Mouse (Mus musculus) neural tube, embryonic 14.5 days (tissue): ENCODE data around the gene Shroom2. TPM values are rescaled to one million over a fixed set of nuclear protein-coding genes. Genes with fewer than 3 reads are reported as not detected.

Experiments
- ATAC-seq: fragments of 200-750 bp; cut with Nextera tagmentation; 2 replicates; pipeline ENCODE4 v1.8.0; 2017; ENCODE audit warnings: low read depth, mild to moderate bottlenecking, moderate TSS enrichment, moderate library complexity
- H3K27ac ChIP-seq: fragments of 300-500 bp; sonication (generic); 2 replicates; pipeline ENCODE4 v1.5.1; 2014; ENCODE audit warnings: low read depth, mild to moderate bottlenecking, control low read depth, low read length, moderate library complexity, mixed read lengths
- H3K27me3 ChIP-seq: fragments of 300-500 bp; sonication (generic); 2 replicates; pipeline ENCODE4 v1.6.1; 2014; ENCODE audit warnings: low read length; ENCODE audit not compliant: control insufficient read depth, insufficient read depth
- H3K36me3 ChIP-seq: fragments of 300-500 bp; sonication (generic); 2 replicates; pipeline ENCODE4 v1.6.1; 2014; ENCODE audit warnings: low read length, mixed read lengths; ENCODE audit not compliant: control insufficient read depth, insufficient read depth
- H3K4me1 ChIP-seq: fragments of 300-500 bp; sonication (generic); 2 replicates; pipeline ENCODE4 v1.6.1; 2014; ENCODE audit warnings: low read length; ENCODE audit not compliant: control insufficient read depth, insufficient read depth
- H3K4me2 ChIP-seq: fragments of 300-500 bp; sonication (generic); 2 replicates; pipeline ENCODE4 v1.6.1; 2014; ENCODE audit warnings: mild to moderate bottlenecking, low read depth, low read length, control low read depth
- H3K4me3 ChIP-seq: fragments of 300-500 bp; sonication (generic); 2 replicates; pipeline ENCODE4 v1.5.1; 2014; ENCODE audit warnings: low read depth, low read length, control low read depth, mixed read lengths
- H3K9ac ChIP-seq: fragments of 300-500 bp; sonication (generic); replicated peaks from 2 replicates; pipeline ENCODE4 v1.6.1; 2014; ENCODE audit warnings: low read depth, mild to moderate bottlenecking, control low read depth, low read length, mixed read lengths
- H3K9me3 ChIP-seq: fragments of 300-500 bp; sonication (generic); 2 replicates; pipeline ENCODE4 v1.6.1; 2016; ENCODE audit warnings: low read length; ENCODE audit not compliant: control insufficient read depth
- WGBS: fragments of 180-500 bp; shearing (Covaris S2); extraction: QIAGEN DNeasy Blood & Tissue Kit; methylation state at CpG from one replicate; pipeline ENCODE4 v1.1.7; 2014; 5-methylcytosine and 5-hydroxymethylcytosine counted together
- polyA plus RNA-seq: library from polyadenylated mRNA; unstranded; fragments of >200 nt; fragmentation: Nextera tagmentation; extraction: Ambion mirVana; gene quantifications from 2 replicates; pipeline ENCODE4 v1.2.1, GENCODE M21; 2014

Shroom2 gene
- polyA plus RNA-seq, result 146 and 174 TPM in 2 replicates

DNA sequence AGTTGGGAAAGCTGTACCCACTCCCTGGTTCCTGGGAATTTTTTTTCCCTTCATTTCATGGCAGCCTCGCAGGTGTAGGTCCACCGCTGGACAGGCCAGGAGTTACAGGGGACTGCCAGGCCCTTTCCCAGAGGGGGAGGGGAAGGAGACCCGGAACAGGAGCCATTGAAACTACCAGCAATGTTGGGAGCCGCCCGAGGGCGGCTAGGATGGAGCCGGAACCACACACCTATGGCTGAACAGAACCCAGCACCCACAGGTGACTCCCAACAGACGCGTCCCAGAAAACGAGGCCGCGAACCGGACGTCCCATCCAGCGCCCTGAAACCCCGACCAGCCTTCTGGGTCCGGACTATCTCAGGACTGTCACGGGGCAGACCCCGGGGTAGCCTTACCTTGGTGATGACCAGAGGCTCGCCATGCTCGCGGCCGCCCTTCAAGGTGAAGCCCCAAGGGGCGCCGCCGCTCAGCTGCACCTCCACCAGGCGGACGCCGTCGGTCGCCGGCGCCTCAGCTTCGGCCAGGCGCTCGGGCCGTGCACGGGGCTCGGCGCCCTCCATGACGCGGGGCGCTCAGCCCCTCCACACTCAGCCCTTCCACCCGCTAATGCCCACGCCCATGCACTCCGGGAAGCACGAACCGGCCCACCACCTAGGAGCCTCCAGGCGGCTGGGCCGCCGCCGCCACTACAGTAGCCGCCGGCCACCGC is at the start of gene Shroom2:
Gene Shroom2 (minus strand): TSS at position 575 of the 709 bp plus-strand sequence.
- Histone ChIP-seq H3K27ac (no peak within 1 kb of the TSS), H3K4me3 (peak within 1 kb of the TSS; percentile 46), H3K9ac (peak within 1 kb of the TSS; percentile 46), H3K27me3 (peaks cover 6% of the 10 kb centered on the region; the same call in 1 of the 2 replicates), H3K4me1 (no peaks in the 10 kb centered on the region), H3K4me2 (peak within 1 kb of the TSS; percentile 60), H3K36me3 (no peaks in the 10 kb centered on the region), H3K9me3 (no peaks in the 10 kb centered on the region)
- WGBS, result 14% methylated on average over 32 of the region's 55 CpGs
- peak; percentile 82 for ATAC-seq

- no peaks in the 10 kb centered on the region for H3K4me1 ChIP-seq
- H3K36me3 ChIP-seq, result no peaks in the 10 kb centered on the region
- H3K27me3 ChIP-seq, result no peaks in the 10 kb centered on the region
- no peak overlapping the region for H3K4me2 ChIP-seq
- ATAC-seq, result no peak
- no peaks in the 10 kb centered on the region for H3K9me3 ChIP-seq
- no peak overlapping the region for H3K4me3 ChIP-seq
- H3K27ac ChIP-seq, result no peak overlapping the region
- no peak overlapping the region for H3K9ac ChIP-seq
Observed at GRCm38 (mm10) chrX:152818996-152819395, 49.7 kb upstream of the Shroom2 start.

DNA sequence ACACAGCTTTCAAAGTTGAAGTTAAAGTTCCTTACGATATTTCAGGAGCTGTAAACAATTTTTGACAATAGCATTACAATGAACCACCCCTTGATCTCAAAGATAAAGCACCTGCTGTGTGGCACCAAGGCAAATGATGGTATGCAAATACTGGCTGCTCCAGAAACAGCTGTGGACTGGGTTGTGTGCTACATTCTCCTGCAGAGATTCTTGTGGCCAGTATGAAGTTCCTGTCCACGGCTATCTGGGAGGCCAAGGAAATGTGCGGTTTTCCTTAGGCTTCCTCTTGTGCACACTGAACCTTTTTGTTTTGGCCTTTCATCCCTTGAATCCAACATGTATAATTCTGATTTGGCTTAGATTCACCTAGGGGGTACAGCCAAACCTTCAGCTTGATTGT is 44.1 kb upstream of the Shroom2 start:
- no peak overlapping the region for H3K4me3 ChIP-seq
- no peak for ATAC-seq

GRCm38 (mm10) chrX:152805317-152805716 is 36.1 kb upstream of the Shroom2 start:
- Histone ChIP-seq H3K9me3 (no peaks in the 10 kb centered on the region), H3K27ac (no peak overlapping the region), H3K9ac (no peak overlapping the region), H3K27me3 (no peaks in the 10 kb centered on the region), H3K4me1 (no peaks in the 10 kb centered on the region), H3K4me2 (no peak overlapping the region), H3K36me3 (no peaks in the 10 kb centered on the region), H3K4me3 (no peak overlapping the region)
- no peak for ATAC-seq

More for the DNA sequence above, 44.1 kb upstream of the Shroom2 start:
- Histone ChIP-seq H3K4me2 (no peak overlapping the region), H3K27ac (no peak overlapping the region), H3K27me3 (no peaks in the 10 kb centered on the region), H3K36me3 (no peaks in the 10 kb centered on the region), H3K9me3 (no peaks in the 10 kb centered on the region), H3K9ac (no peak overlapping the region), H3K4me1 (no peaks in the 10 kb centered on the region)
- 76% methylated on average over 3 of the region's 3 CpGs for WGBS

- no peaks in the 10 kb centered on the region for H3K27me3 ChIP-seq
- H3K9me3 ChIP-seq, result no peaks in the 10 kb centered on the region
- H3K27ac ChIP-seq, result no peak overlapping the region
- no peak overlapping the region for H3K4me3 ChIP-seq
- no peaks in the 10 kb centered on the region for H3K4me1 ChIP-seq
- H3K4me2 ChIP-seq, result no peak overlapping the region
- no peaks in the 10 kb centered on the region for H3K36me3 ChIP-seq
- WGBS, result 89% methylated on average over 2 of the region's 2 CpGs
- H3K9ac ChIP-seq, result no peak overlapping the region
- no peak for ATAC-seq
Observed at GRCm38 (mm10) chrX:152788611-152789010, 19.3 kb upstream of the Shroom2 start.

DNA sequence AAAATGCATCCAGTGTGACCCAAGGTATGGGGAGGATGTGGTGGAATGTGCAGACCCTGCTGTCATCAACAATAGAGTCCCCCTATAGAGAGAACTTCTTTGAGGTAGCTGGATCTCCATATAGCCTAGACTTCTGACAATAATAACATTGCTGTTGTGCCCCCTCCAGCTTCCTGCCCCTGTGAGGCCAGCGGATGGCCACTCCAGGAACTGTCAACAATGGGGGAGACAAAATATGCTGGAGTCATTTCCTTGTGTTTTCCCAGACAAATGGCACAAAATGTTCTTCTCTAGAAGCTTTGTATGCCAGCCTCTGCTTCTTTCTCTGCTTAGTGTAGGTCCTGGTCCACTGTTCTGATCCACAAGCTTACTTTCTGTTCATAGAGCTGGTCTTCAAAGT is 18.9 kb upstream of the Shroom2 start:
- no peaks in the 10 kb centered on the region for H3K9me3 ChIP-seq
- no peak overlapping the region for H3K27ac ChIP-seq
- no peaks in the 10 kb centered on the region for H3K36me3 ChIP-seq
- WGBS, result 72% methylated on average over 1 of the region's 1 CpGs
- H3K9ac ChIP-seq, result no peak overlapping the region
- ATAC-seq, result no peak
- no peaks in the 10 kb centered on the region for H3K4me1 ChIP-seq
- H3K4me3 ChIP-seq, result no peak overlapping the region
- H3K27me3 ChIP-seq, result no peaks in the 10 kb centered on the region
- no peak overlapping the region for H3K4me2 ChIP-seq

DNA sequence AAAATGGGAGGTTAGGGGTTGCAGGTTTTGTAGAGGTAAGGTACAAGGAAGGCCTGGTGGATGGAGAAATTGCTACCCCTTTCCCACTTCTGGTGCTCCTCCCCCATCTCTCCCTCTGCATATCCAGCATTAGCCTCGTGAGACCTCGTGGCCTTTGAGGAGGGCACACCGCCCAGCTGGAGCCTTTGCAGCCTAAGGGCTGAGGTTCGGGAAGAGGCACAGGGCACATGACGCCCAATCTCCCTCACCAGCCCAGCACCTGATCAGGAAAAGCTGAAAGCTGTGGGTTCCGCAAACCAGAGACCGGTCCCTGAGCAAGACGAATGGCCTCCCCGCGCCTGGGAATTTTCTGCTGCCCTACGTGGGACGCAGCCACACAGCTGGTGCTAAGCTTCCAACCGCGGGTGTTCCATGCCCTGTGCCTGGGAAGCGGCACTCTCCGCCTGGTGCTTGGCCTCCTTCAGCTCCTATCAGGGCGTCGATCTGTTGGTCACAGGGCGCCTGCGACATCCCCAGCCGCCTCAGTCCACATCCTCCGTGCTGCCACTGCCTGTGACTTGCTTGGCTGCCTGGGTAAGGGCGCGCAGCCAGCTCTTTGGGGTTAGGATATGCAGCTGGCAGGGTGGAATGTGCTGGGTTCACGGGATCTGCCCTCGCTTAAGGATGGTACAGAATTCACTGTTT is 12.6 kb upstream of the Shroom2 start, which contains the start of gene Gpr143:
Gene Gpr143 (plus strand): TSS at position 202 of the 684 bp plus-strand sequence.
- peak within 1 kb of the TSS; percentile 21 for H3K4me3 ChIP-seq
- no peak within 1 kb of the TSS for H3K27ac ChIP-seq
- H3K4me2 ChIP-seq, result peak within 1 kb of the TSS; percentile 41
- no peaks in the 10 kb centered on the region for H3K36me3 ChIP-seq
- no peaks in the 10 kb centered on the region for H3K9me3 ChIP-seq
- peak; percentile 54; the same call in 1 of the 2 replicates for ATAC-seq
- 0 out of 2 replicates have a peak within 1 kb of the TSS, but pooled peaks have one; percentile 21 for H3K9ac ChIP-seq
- no peaks in the 10 kb centered on the region; the same call in 1 of the 2 replicates for H3K27me3 ChIP-seq
- H3K4me1 ChIP-seq, result 0 out of 2 replicates have a peak, but pooled peaks cover 3% of the 10 kb centered on the region
- WGBS, result 28% methylated on average over 26 of the region's 26 CpGs

- Histone ChIP-seq H3K4me2 (peak overlapping the region; percentile 60), H3K27ac (no peak overlapping the region), H3K9ac (peak overlapping the region; percentile 46), H3K4me3 (peak overlapping the region; percentile 46), H3K27me3 (peaks cover 6% of the 10 kb centered on the region; the same call in 1 of the 2 replicates), H3K9me3 (no peaks in the 10 kb centered on the region), H3K36me3 (no peaks in the 10 kb centered on the region), H3K4me1 (no peaks in the 10 kb centered on the region)
- ATAC-seq, result peak; percentile 91
- WGBS, result 14% methylated on average over 22 of the region's 48 CpGs
Observed at GRCm38 (mm10) chrX:152769600-152770157, 414 bp upstream of the Shroom2 start.

DNA sequence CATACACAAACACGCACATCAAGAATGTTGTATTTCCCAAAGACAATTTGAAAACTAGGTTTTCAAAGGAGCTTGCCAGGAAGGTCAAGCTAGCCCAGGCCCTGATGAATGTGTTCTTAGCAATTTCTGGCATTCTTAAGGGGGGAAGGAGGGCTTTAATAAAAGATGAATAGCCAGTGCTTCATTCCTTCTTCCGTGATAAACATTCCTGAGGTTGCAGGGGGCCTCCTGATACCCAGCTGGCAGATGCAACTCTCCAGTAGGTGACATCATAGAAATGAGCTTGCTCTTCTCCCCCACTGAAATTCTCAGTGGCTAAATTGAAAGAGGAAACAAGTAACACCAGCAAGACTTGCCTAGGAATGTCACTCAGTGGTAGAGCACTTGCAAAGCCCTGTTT is 5.1 kb downstream of the Shroom2 start:
- H3K4me3 ChIP-seq, result no peak overlapping the region
- WGBS, result 54% methylated on average over 2 of the region's 2 CpGs

More for the DNA sequence above, 5.1 kb downstream of the Shroom2 start:
- no peaks in the 10 kb centered on the region for H3K36me3 ChIP-seq
- no peak overlapping the region for H3K9ac ChIP-seq
- H3K4me1 ChIP-seq, result no peaks in the 10 kb centered on the region
- no peak overlapping the region for H3K27ac ChIP-seq
- ATAC-seq, result no peak
- no peaks in the 10 kb centered on the region for H3K9me3 ChIP-seq
- H3K4me2 ChIP-seq, result no peak overlapping the region
- H3K27me3 ChIP-seq, result peaks cover 6% of the 10 kb centered on the region; the same call in 1 of the 2 replicates
